Mouse (Mus musculus): ENCODE results near the gene Ciao2b. TPM values are rescaled to one million over a fixed set of nuclear protein-coding genes. Genes with fewer than 3 reads are reported as not detected.

Ciao2b gene
- total and polyA plus RNA-seq, 3 experiments: 78.7 to 110 TPM; not detected in 1

DNA sequence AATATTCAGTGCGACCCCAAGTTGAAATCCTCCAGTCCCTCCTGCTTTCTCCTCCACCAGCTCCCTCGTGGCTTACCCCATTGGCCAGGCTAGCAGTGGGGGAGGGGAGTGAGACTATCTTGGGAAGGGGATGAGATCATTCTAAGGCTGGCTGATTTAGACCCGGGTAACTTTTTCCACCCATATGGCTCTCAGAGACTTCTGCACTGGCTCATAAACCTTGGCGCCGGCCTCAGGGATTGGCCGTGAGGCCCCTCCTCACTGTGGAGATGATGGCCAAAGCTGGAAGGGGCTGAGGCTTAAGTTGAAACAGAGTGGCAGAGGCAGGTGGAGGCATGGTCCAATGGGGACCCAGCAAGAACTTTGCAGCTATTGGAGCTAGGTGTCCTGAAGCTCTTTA is 35.4 kb downstream of the Ciao2b start:
- no peaks in the 10 kb centered on the region for H3K9me3 ChIP-seq (replicated peaks; ENCODE audit: insufficient read depth, low read length)
- no peak overlapping the region for H3K9ac ChIP-seq (ENCODE audit: control insufficient read depth, low read depth, low read length, poor library complexity, severe bottlenecking)
- no peak for DNase-seq (ENCODE audit: low read depth, low spot score)
- no peaks in the 10 kb centered on the region for H3K36me3 ChIP-seq (ENCODE audit: control insufficient read depth in 1 of 2, insufficient read depth in 2 of 2, low read length in 2 of 2)
- no peaks in the 10 kb centered on the region for H3K79me2 ChIP-seq (ENCODE audit: control insufficient read depth, insufficient read depth, low read length, poor library complexity)
- H3K27me3 ChIP-seq (ENCODE audit: control insufficient read depth in 1 of 2, insufficient read depth in 2 of 2, low read length in 2 of 2): no peaks in the 10 kb centered on the region
- H3K27ac ChIP-seq (ENCODE audit: control insufficient read depth, low read depth, low read length): no peak overlapping the region
- H3K4me1 ChIP-seq (ENCODE audit: control insufficient read depth in 1 of 2, insufficient read depth in 2 of 2, low read length in 2 of 2): 0 out of 4 replicates have a peak, but pooled peaks cover 0 to 4% of the 10 kb centered on the region in 2 experiments
- TF ChIP-seq ZKSCAN1 (IDR thresholded peaks at IDR 0.05; ENCODE audit: low read depth, low read length) (no peak), E2F4 (IDR thresholded peaks at IDR 0.05; ENCODE audit: borderline replicate concordance, low read depth, low read length) (no peak), MAX (IDR thresholded peaks at IDR 0.05; ENCODE audit: low read length) (no peak), BHLHE40 (IDR thresholded peaks at IDR 0.05; ENCODE audit: borderline replicate concordance, low read depth, low read length) (no peak), ZMIZ1 (IDR thresholded peaks at IDR 0.05; ENCODE audit: low read depth, low read length) (no peak), POLR2A (IDR thresholded peaks at IDR 0.05; ENCODE audit: control insufficient read depth in 1 of 2, insufficient read depth in 1 of 2, low read depth in 1 of 2, low read length in 2 of 2, poor library complexity in 1 of 2) (no peak), TAL1 (IDR thresholded peaks at IDR 0.05; ENCODE audit: low read length) (no peak), POLR2AphosphoS5 (IDR thresholded peaks at IDR 0.05; ENCODE audit: borderline replicate concordance, low read depth, low read length) (no peak), UBTF (IDR thresholded peaks at IDR 0.05; ENCODE audit: borderline replicate concordance, insufficient read depth, low read depth, low read length) (no peak), MAFK (IDR thresholded peaks at IDR 0.05; ENCODE audit: borderline replicate concordance, low read depth, low read length) (no peak), USF1 (IDR thresholded peaks at IDR 0.05; ENCODE audit: low read depth, low read length) (no peak), TCF12 (IDR thresholded peaks at IDR 0.05; ENCODE audit: low read depth, low read length) (no peak), JUND (IDR thresholded peaks at IDR 0.05; ENCODE audit: low read depth, low read length) (no peak)
- no peak overlapping the region for H3K4me3 ChIP-seq (ENCODE audit: control insufficient read depth in 1 of 2, insufficient read depth in 1 of 2, low read depth in 2 of 2, low read length in 2 of 2)

DNA sequence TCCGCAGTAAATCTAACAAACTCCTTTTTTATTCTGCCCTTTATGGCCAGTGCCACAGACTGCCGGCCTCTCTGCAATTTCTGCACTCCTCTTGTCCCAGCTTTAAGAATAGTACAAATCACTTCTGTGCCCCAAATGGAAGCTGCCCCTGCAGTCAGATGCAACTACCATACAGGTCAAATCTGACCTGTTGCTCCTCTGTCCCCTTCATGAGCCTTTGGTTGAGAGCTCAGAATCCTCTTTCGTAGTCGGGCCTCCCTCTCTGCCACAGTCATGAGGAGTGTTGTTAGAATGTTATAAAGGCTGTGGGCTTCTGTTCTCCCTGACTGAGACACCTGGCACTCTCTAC is 38.5 kb downstream of the Ciao2b start:
- no peaks in the 10 kb centered on the region; the same call in 1 of the 2 replicates for H3K79me2 ChIP-seq (ENCODE audit: control insufficient read depth, insufficient read depth, low read length, poor library complexity)
- no peaks in the 10 kb centered on the region for H3K4me1 ChIP-seq (ENCODE audit: control insufficient read depth in 1 of 2, insufficient read depth in 2 of 2, low read length in 2 of 2)
- no peak for DNase-seq (ENCODE audit: low read depth, low spot score)
- H3K9me3 ChIP-seq (replicated peaks; ENCODE audit: insufficient read depth, low read length): no peaks in the 10 kb centered on the region
- H3K36me3 ChIP-seq (ENCODE audit: control insufficient read depth in 1 of 2, insufficient read depth in 2 of 2, low read length in 2 of 2): no peaks in the 10 kb centered on the region
- no peak overlapping the region for H3K9ac ChIP-seq (ENCODE audit: control insufficient read depth, low read depth, low read length, poor library complexity, severe bottlenecking)
- H3K4me3 ChIP-seq (ENCODE audit: control insufficient read depth in 1 of 2, insufficient read depth in 1 of 2, low read depth in 2 of 2, low read length in 2 of 2): no peak overlapping the region
- no peak overlapping the region for H3K27ac ChIP-seq (ENCODE audit: control insufficient read depth, low read depth, low read length)
- TF ChIP-seq GABPA (IDR thresholded peaks at IDR 0.05; ENCODE audit: low read depth, low read length) (no peak), GATA1 (IDR thresholded peaks at IDR 0.05; ENCODE audit: low read depth, low read length) (no peak), JUND (IDR thresholded peaks at IDR 0.05; ENCODE audit: low read depth, low read length) (no peak), MAZ (IDR thresholded peaks at IDR 0.05; ENCODE audit: low read depth, low read length) (no peak), MAX (IDR thresholded peaks at IDR 0.05; ENCODE audit: low read length) (no peak), KAT2A (conservative IDR thresholded peaks at IDR 0.05; ENCODE audit: low read depth, low read length) (no peak), ELF1 (IDR thresholded peaks at IDR 0.05; ENCODE audit: low read depth, low read length) (no peak), RCOR1 (IDR thresholded peaks at IDR 0.05; ENCODE audit: low read depth, low read length) (no peak), SMC3 (IDR thresholded peaks at IDR 0.05; ENCODE audit: low read depth, low read length) (no peak), CTCF (IDR thresholded peaks at IDR 0.05 in 2 of 3, conservative IDR thresholded peaks at IDR 0.05 in 1 of 3; ENCODE audit: control insufficient read depth in 1 of 3, insufficient read depth in 1 of 3, low read depth in 2 of 3, low read length in 3 of 3, poor library complexity in 1 of 3, severe bottlenecking in 1 of 3) (no peak), ZNF384 (IDR thresholded peaks at IDR 0.05; ENCODE audit: low read depth, low read length) (no peak), USF2 (IDR thresholded peaks at IDR 0.05; ENCODE audit: borderline replicate concordance in 1 of 2, insufficient read depth in 1 of 2, low read depth in 1 of 2, low read length in 2 of 2) (no peak), EP300 (IDR thresholded peaks at IDR 0.05; ENCODE audit: low read depth in 1 of 2, low read length in 2 of 2) (no peak), ZC3H11A (IDR thresholded peaks at IDR 0.05; ENCODE audit: low read depth, low read length) (no peak), SIN3A (IDR thresholded peaks at IDR 0.05; ENCODE audit: low read length) (no peak), NRF1 (IDR thresholded peaks at IDR 0.05; ENCODE audit: insufficient read depth, low read depth, low read length, poor library complexity, severe bottlenecking) (no peak)
- H3K27me3 ChIP-seq (ENCODE audit: control insufficient read depth in 1 of 2, insufficient read depth in 2 of 2, low read length in 2 of 2): no peaks in the 10 kb centered on the region

All from MEL (cell line).